In genomic region chr15:78901422-78901789, GRCm38 (mm10) we compare ENCODE assay signal across 10 mouse cellular contexts. TPM values are rescaled to one million over a fixed set of nuclear protein-coding genes. Genes with fewer than 3 reads are reported as not detected.
DNase-seq lines count a peak whose midpoint lies in the region; ATAC-seq and TF ChIP-seq lines count a peak whose summit lies in the region.
"Had no signal": no experiment of that assay in that cellular context is flagged by ENCODE, and none has a peak within 500 bp of the region (broad histone marks: within the 10 kb centered on the region; RNA-seq: fewer than 3 reads in every experiment).

No protein-coding gene starts in this region.

- H3K9me3 ChIP-seq in forebrain, embryonic 10.5 days = no peaks in the 10 kb centered on the region
- no peaks in the 10 kb centered on the region for H3K9me3 ChIP-seq in forebrain, embryonic 11.5 days (ENCODE audit: control insufficient read depth, low read length)
- no peaks in the 10 kb centered on the region for H3K9me3 ChIP-seq in lung, embryonic 15.5 days
- H3K9me3 ChIP-seq in embryonic facial prominence, embryonic 13.5 days = no peaks in the 10 kb centered on the region
- H3K9me3 ChIP-seq in liver, embryonic 14.5 days (ENCODE audit: control insufficient read depth, low read length) = no peaks in the 10 kb centered on the region

- H3K4me3 ChIP-seq in forebrain, embryonic 10.5 days = peak overlapping the region; percentile 76
- no peak overlapping the region for H3K4me3 ChIP-seq in forebrain, embryonic 11.5 days (ENCODE audit: low read depth, low read length)
- peak overlapping the region; percentile 86 for H3K4me3 ChIP-seq in lung, embryonic 15.5 days
- H3K4me3 ChIP-seq in embryonic facial prominence, embryonic 13.5 days = peak overlapping the region; percentile 83
- peak overlapping the region in 1 of 2 experiments; percentile 80; a peak in 1 of 4 replicates for H3K4me3 ChIP-seq in liver, embryonic 14.5 days (ENCODE audit: insufficient read depth in 1 of 2, low read depth in 2 of 2, low read length in 2 of 2)

- WGBS in forebrain, embryonic 10.5 days = 30% methylated on average over 8 of the region's 8 CpGs
- 31% methylated on average over 8 of the region's 8 CpGs for WGBS in forebrain, embryonic 11.5 days
- WGBS in lung, embryonic 15.5 days = 32% methylated on average over 8 of the region's 8 CpGs
- 31% methylated on average over 8 of the region's 8 CpGs for WGBS in embryonic facial prominence, embryonic 13.5 days
- 69% methylated on average over 8 of the region's 8 CpGs for WGBS in liver, embryonic 14.5 days (ENCODE audit: insufficient replicate concordance)

- no peak for DNase-seq in forebrain, embryonic 10.5 days (ENCODE audit: extremely low spot score, low spot score)
- no peak for DNase-seq in forebrain, embryonic 11.5 days (ENCODE audit: low spot score)
- DNase-seq in lung, postnatal 10 days = no peak
- no peak for DNase-seq in liver, embryonic 14.5 days (ENCODE audit: low read depth in 3 of 3, low spot score in 3 of 3)
- DNase-seq in layer of hippocampus, adult 8-10 months (ENCODE audit: low spot score in 2 of 2) = no peak
- no peak for DNase-seq in adrenal gland, adult 8-10 months
- DNase-seq: kidney, adult 2 months had no signal

- no peak overlapping the region for H3K4me2 ChIP-seq in forebrain, embryonic 11.5 days (ENCODE audit: low read depth, low read length, severe bottlenecking)
- H3K4me2 ChIP-seq in lung, embryonic 15.5 days = peak overlapping the region; percentile 90
- peak overlapping the region; percentile 88 for H3K4me2 ChIP-seq in embryonic facial prominence, embryonic 13.5 days
- H3K4me2 ChIP-seq in liver, embryonic 14.5 days (ENCODE audit: low read depth) = peak overlapping the region; percentile 94

- no peak overlapping the region for H3K9ac ChIP-seq in forebrain, embryonic 11.5 days (ENCODE audit: low read length)
- peak overlapping the region; percentile 87 for H3K9ac ChIP-seq in lung, embryonic 15.5 days
- peak overlapping the region; percentile 86 for H3K9ac ChIP-seq in embryonic facial prominence, embryonic 13.5 days
- no peak overlapping the region for H3K9ac ChIP-seq in liver, embryonic 14.5 days (replicated peaks)

- TF ChIP-seq CTCF in liver, embryonic 14.5 days (IDR thresholded peaks at IDR 0.05; ENCODE audit: low read depth) = no peak

- no peak for TF ChIP-seq EP300 in liver, embryonic 14.5 days (IDR thresholded peaks at IDR 0.05; ENCODE audit: low read depth)

- no peak for ATAC-seq in forebrain, embryonic 11.5 days (replicated peaks; ENCODE audit: low FRiP score)
- no peak for ATAC-seq in lung, embryonic 15.5 days (ENCODE audit: borderline replicate concordance, extremely low read depth, low FRiP score, low TSS enrichment)
- ATAC-seq in embryonic facial prominence, embryonic 13.5 days (ENCODE audit: insufficient number of reproducible peaks, insufficient read depth, low FRiP score, low TSS enrichment, low read depth) = 0 out of 2 replicates have a peak, but pooled peaks have one; percentile 8
- ATAC-seq in liver, embryonic 14.5 days (ENCODE audit: insufficient read depth) = no peak

- peaks cover 59% of the 10 kb centered on the region for H3K4me1 ChIP-seq in forebrain, embryonic 10.5 days
- H3K4me1 ChIP-seq in forebrain, embryonic 11.5 days (replicated peaks; ENCODE audit: control insufficient read depth, insufficient read depth, low read length) = peaks cover 13% of the 10 kb centered on the region; the same call in 1 of the 2 replicates
- H3K4me1 ChIP-seq in lung, embryonic 15.5 days = peaks cover 45% of the 10 kb centered on the region
- H3K4me1 ChIP-seq in embryonic facial prominence, embryonic 13.5 days = peaks cover 50% of the 10 kb centered on the region
- peaks cover 27 to 39% of the 10 kb centered on the region in 2 experiments for H3K4me1 ChIP-seq in liver, embryonic 14.5 days (replicated peaks; ENCODE audit: control insufficient read depth in 2 of 2, insufficient read depth in 2 of 2, low read length in 1 of 2)

- H3K36me3 ChIP-seq in forebrain, embryonic 10.5 days (replicated peaks) = peaks cover 24% of the 10 kb centered on the region
- no peaks in the 10 kb centered on the region for H3K36me3 ChIP-seq in forebrain, embryonic 11.5 days (ENCODE audit: control insufficient read depth, insufficient read depth, low read length)
- peaks cover 33% of the 10 kb centered on the region for H3K36me3 ChIP-seq in lung, embryonic 15.5 days
- H3K36me3 ChIP-seq in embryonic facial prominence, embryonic 13.5 days = peaks cover 43% of the 10 kb centered on the region
- peaks cover 10% of the 10 kb centered on the region for H3K36me3 ChIP-seq in liver, embryonic 14.5 days (replicated peaks; ENCODE audit: control insufficient read depth, insufficient read depth, low read depth)

- H3K27ac ChIP-seq in forebrain, embryonic 10.5 days = peak overlapping the region; percentile 83
- no peak overlapping the region for H3K27ac ChIP-seq in forebrain, embryonic 11.5 days (ENCODE audit: low read depth, low read length)
- H3K27ac ChIP-seq in lung, embryonic 15.5 days = peak overlapping the region; percentile 74; the same call in 1 of the 2 replicates
- peak overlapping the region; percentile 87 for H3K27ac ChIP-seq in embryonic facial prominence, embryonic 13.5 days
- H3K27ac ChIP-seq in liver, embryonic 14.5 days = no peak overlapping the region

- H3K27me3 ChIP-seq in forebrain, embryonic 10.5 days (ENCODE audit: poor library complexity, severe bottlenecking) = peaks cover 29% of the 10 kb centered on the region
- peaks cover 4% of the 10 kb centered on the region; the same call in 1 of the 2 replicates for H3K27me3 ChIP-seq in forebrain, embryonic 11.5 days (ENCODE audit: control insufficient read depth, insufficient read depth, low read length)
- H3K27me3 ChIP-seq in lung, embryonic 15.5 days = no peaks in the 10 kb centered on the region
- no peaks in the 10 kb centered on the region for H3K27me3 ChIP-seq in embryonic facial prominence, embryonic 13.5 days
- no peaks in the 10 kb centered on the region for H3K27me3 ChIP-seq in liver, embryonic 14.5 days (ENCODE audit: control insufficient read depth, insufficient read depth, low read length)

RNA-seq across cellular contexts. Expression of gene Sh3bp1, which starts 1.8 kb away (rescaled TPM):
- 21.0 and 21.5 TPM in 2 replicates for polyA plus RNA-seq in forebrain, embryonic 10.5 days (2016; fragmentation: Nextera tagmentation; extraction: Ambion mirVana)
- polyA plus RNA-seq in forebrain, embryonic 11.5 days (2014; fragmentation: Nextera tagmentation; extraction: Ambion mirVana) = 15.8 and 17.3 TPM in 2 replicates
- polyA plus RNA-seq in lung, embryonic 15.5 days (2015; fragmentation: Nextera tagmentation; extraction: Ambion mirVana) = 31.9 and 35.5 TPM in 2 replicates
- polyA plus RNA-seq in embryonic facial prominence, embryonic 13.5 days (2015; fragmentation: Nextera tagmentation; extraction: Ambion mirVana) = 53.3 and 54.4 TPM in 2 replicates
- 22.2 and 23.2 TPM in 2 replicates for polyA plus RNA-seq in liver, embryonic 14.5 days (2012; rRNA removed)
- 13.3 and 15.3 TPM in 2 replicates for polyA plus RNA-seq in liver, embryonic 14.5 days (2014; fragmentation: Nextera tagmentation; extraction: Ambion mirVana)
- 10 to 100 TPM; 28.9 to 33.0 (median 31.8) TPM for total RNA-seq in layer of hippocampus, adult 8-10 months (2022)
- 10 to 100 TPM in 2 of 4 experiments, 1 to 10 TPM in 2; 8.5 to 23.0 (median 15.2) TPM for total RNA-seq in adrenal gland, adult 8-10 months (2022)

RNA-seq across cellular contexts. Expression of gene Gm49510, which starts 1.9 kb away (rescaled TPM):
- polyA plus RNA-seq in forebrain, embryonic 10.5 days (2016; fragmentation: Nextera tagmentation; extraction: Ambion mirVana) = 0.23 and 0.35 TPM in 2 replicates
- 0.13 TPM in 1 of 2 replicates, not detected in the other for polyA plus RNA-seq in forebrain, embryonic 11.5 days (2014; fragmentation: Nextera tagmentation; extraction: Ambion mirVana)
- 0.18 and 0.60 TPM in 2 replicates for polyA plus RNA-seq in lung, embryonic 15.5 days (2015; fragmentation: Nextera tagmentation; extraction: Ambion mirVana)
- polyA plus RNA-seq in embryonic facial prominence, embryonic 13.5 days (2015; fragmentation: Nextera tagmentation; extraction: Ambion mirVana) = 0.18 and 0.25 TPM in 2 replicates
- 0.03 and 0.17 TPM in 2 replicates for polyA plus RNA-seq in liver, embryonic 14.5 days (2012; rRNA removed)
- 0.10 and 0.13 TPM in 2 replicates for polyA plus RNA-seq in liver, embryonic 14.5 days (2014; fragmentation: Nextera tagmentation; extraction: Ambion mirVana)
- 1 to 10 TPM in 1 of 4 experiments, under 1 TPM in 2, not detected in 1; 0.34 to 1.2 (median 0.38) TPM for total RNA-seq in layer of hippocampus, adult 8-10 months (2022)
- total RNA-seq in adrenal gland, adult 8-10 months (2022) = under 1 TPM in 1 of 4 experiments, not detected in 3; 0.45 TPM
- total RNA-seq: adrenal gland, adult 18-20 months had no signal
- polyA plus RNA-seq: kidney, adult 2 months had no signal

RNA-seq across cellular contexts. Expression of gene Pdxp, which starts 12.3 kb away (rescaled TPM):
- 26.1 and 26.9 TPM in 2 replicates for polyA plus RNA-seq in forebrain, embryonic 10.5 days (2016; fragmentation: Nextera tagmentation; extraction: Ambion mirVana)
- 37.2 and 49.2 TPM in 2 replicates for polyA plus RNA-seq in forebrain, embryonic 11.5 days (2014; fragmentation: Nextera tagmentation; extraction: Ambion mirVana)
- polyA plus RNA-seq in lung, embryonic 15.5 days (2015; fragmentation: Nextera tagmentation; extraction: Ambion mirVana) = 13.3 and 13.8 TPM in 2 replicates
- 18.7 and 23.2 TPM in 2 replicates for polyA plus RNA-seq in embryonic facial prominence, embryonic 13.5 days (2015; fragmentation: Nextera tagmentation; extraction: Ambion mirVana)
- 9.3 and 9.7 TPM in 2 replicates for polyA plus RNA-seq in liver, embryonic 14.5 days (2012; rRNA removed)
- polyA plus RNA-seq in liver, embryonic 14.5 days (2014; fragmentation: Nextera tagmentation; extraction: Ambion mirVana) = 6.4 and 7.8 TPM in 2 replicates
- total RNA-seq in layer of hippocampus, adult 8-10 months (2022) = 100 to 1,000 TPM; 140 to 156 (median 148) TPM
- total RNA-seq in adrenal gland, adult 8-10 months (2022) = 1 to 10 TPM; 4.6 to 8.6 (median 5.9) TPM

RNA-seq across cellular contexts. Expression of gene Gga1, which starts 24.4 kb away (rescaled TPM):
- 46.8 and 52.6 TPM in 2 replicates for polyA plus RNA-seq in forebrain, embryonic 10.5 days (2016; fragmentation: Nextera tagmentation; extraction: Ambion mirVana)
- 45.0 and 47.8 TPM in 2 replicates for polyA plus RNA-seq in forebrain, embryonic 11.5 days (2014; fragmentation: Nextera tagmentation; extraction: Ambion mirVana)
- polyA plus RNA-seq in lung, embryonic 15.5 days (2015; fragmentation: Nextera tagmentation; extraction: Ambion mirVana) = 54.0 and 56.2 TPM in 2 replicates
- polyA plus RNA-seq in embryonic facial prominence, embryonic 13.5 days (2015; fragmentation: Nextera tagmentation; extraction: Ambion mirVana) = 42.5 and 51.8 TPM in 2 replicates
- 16.6 and 19.1 TPM in 2 replicates for polyA plus RNA-seq in liver, embryonic 14.5 days (2012; rRNA removed)
- 13.6 and 15.6 TPM in 2 replicates for polyA plus RNA-seq in liver, embryonic 14.5 days (2014; fragmentation: Nextera tagmentation; extraction: Ambion mirVana)
- 10 to 100 TPM; 59.2 to 63.9 (median 62.6) TPM for total RNA-seq in layer of hippocampus, adult 8-10 months (2022)
- total RNA-seq in adrenal gland, adult 8-10 months (2022) = 10 to 100 TPM; 57.9 to 79.2 (median 66.5) TPM

RNA-seq across cellular contexts. Expression of gene Lgals1, which starts 25.1 kb away (rescaled TPM):
- polyA plus RNA-seq in forebrain, embryonic 10.5 days (2016; fragmentation: Nextera tagmentation; extraction: Ambion mirVana) = 200 and 217 TPM in 2 replicates
- 279 and 319 TPM in 2 replicates for polyA plus RNA-seq in forebrain, embryonic 11.5 days (2014; fragmentation: Nextera tagmentation; extraction: Ambion mirVana)
- 804 and 851 TPM in 2 replicates for polyA plus RNA-seq in lung, embryonic 15.5 days (2015; fragmentation: Nextera tagmentation; extraction: Ambion mirVana)
- polyA plus RNA-seq in embryonic facial prominence, embryonic 13.5 days (2015; fragmentation: Nextera tagmentation; extraction: Ambion mirVana) = 2,193 and 2,304 TPM in 2 replicates
- polyA plus RNA-seq in liver, embryonic 14.5 days (2012; rRNA removed) = 447 and 459 TPM in 2 replicates
- polyA plus RNA-seq in liver, embryonic 14.5 days (2014; fragmentation: Nextera tagmentation; extraction: Ambion mirVana) = 641 and 675 TPM in 2 replicates
- total RNA-seq in layer of hippocampus, adult 8-10 months (2022) = 10 to 100 TPM; 16.9 to 40.3 (median 28.2) TPM
- 100 to 1,000 TPM; 294 to 595 (median 433) TPM for total RNA-seq in adrenal gland, adult 8-10 months (2022)

Comparison
In these comparisons a context has a peak if more than half of its experiments do, and no peak if none do; other contexts are left out.
1. H3K27ac ChIP-seq: peak in forebrain, embryonic 10.5 days (single experiment), lung, embryonic 15.5 days (single experiment) and embryonic facial prominence, embryonic 13.5 days (single experiment); none in forebrain, embryonic 11.5 days (single experiment) and liver, embryonic 14.5 days (single experiment).
2. H3K9ac ChIP-seq: peak in lung, embryonic 15.5 days (single experiment) and embryonic facial prominence, embryonic 13.5 days (single experiment); none in forebrain, embryonic 11.5 days (single experiment) and liver, embryonic 14.5 days (single experiment).